Mouse (Mus musculus) thymus, adult 2 months (tissue): ENCODE measurements at regions not wholly inside any gene's neighbourhood (a gene's known extent, or its start where the extent isn't known, plus 50 kb on each side); places are given as distances from the start of the nearest gene placed in this dataset.

Experiments used
- CTCF ChIP-seq: fragments of 200-500 bp; IDR thresholded peaks from 2 replicates; pipeline ENCODE4 v1.5.1; 2012; ENCODE audit warnings: mild to moderate bottlenecking, control low read depth, low read length, moderate library complexity, borderline replicate concordance; ENCODE audit not compliant: control insufficient read depth, poor library complexity, insufficient read depth; ENCODE audit errors: extremely low read depth
- POLR2A ChIP-seq: fragments of 200-500 bp; IDR thresholded peaks from 2 replicates; pipeline ENCODE4 v1.6.1; 2012; ENCODE audit warnings: mild to moderate bottlenecking, low read length, control low read depth, moderate library complexity; ENCODE audit not compliant: control insufficient read depth, poor library complexity, insufficient read depth; ENCODE audit errors: extremely low read depth

DNA sequence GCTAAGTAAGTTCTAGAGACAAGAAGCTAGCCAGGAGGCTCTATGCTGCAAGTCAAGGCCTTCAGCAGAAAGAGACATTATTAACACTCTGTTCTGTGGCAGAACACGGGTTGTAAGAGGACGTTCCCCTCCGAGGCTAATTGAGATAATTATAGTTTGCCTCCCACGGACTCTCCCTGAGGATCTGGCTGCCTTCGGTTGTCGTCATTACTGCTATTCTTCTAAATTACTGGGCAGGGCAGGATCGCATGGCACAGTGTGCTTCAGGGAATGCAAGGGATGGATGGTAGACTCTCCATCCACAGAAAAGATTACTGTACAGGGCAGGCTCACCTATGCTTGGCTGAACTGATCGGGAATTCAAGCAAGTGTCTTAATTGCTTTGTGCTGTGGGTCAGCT lies 124.7 kb upstream of the Rgma start:
- TF ChIP-seq CTCF, result no peak
- no peak for TF ChIP-seq POLR2A
